Mouse (Mus musculus) neural tube, embryonic 14.5 days (tissue): ENCODE data around the gene Fam120a. TPM values are rescaled to one million over a fixed set of nuclear protein-coding genes. Genes with fewer than 3 reads are reported as not detected.

Experiments
- ATAC-seq: fragments of 200-750 bp; cut with Nextera tagmentation; 2 replicates; pipeline ENCODE4 v1.8.0; 2017; ENCODE audit warnings: low read depth, mild to moderate bottlenecking, moderate TSS enrichment, moderate library complexity
- H3K27ac ChIP-seq: fragments of 300-500 bp; sonication (generic); 2 replicates; pipeline ENCODE4 v1.5.1; 2014; ENCODE audit warnings: low read depth, mild to moderate bottlenecking, control low read depth, low read length, moderate library complexity, mixed read lengths
- H3K27me3 ChIP-seq: fragments of 300-500 bp; sonication (generic); 2 replicates; pipeline ENCODE4 v1.6.1; 2014; ENCODE audit warnings: low read length; ENCODE audit not compliant: control insufficient read depth, insufficient read depth
- H3K36me3 ChIP-seq: fragments of 300-500 bp; sonication (generic); 2 replicates; pipeline ENCODE4 v1.6.1; 2014; ENCODE audit warnings: low read length, mixed read lengths; ENCODE audit not compliant: control insufficient read depth, insufficient read depth
- H3K4me1 ChIP-seq: fragments of 300-500 bp; sonication (generic); 2 replicates; pipeline ENCODE4 v1.6.1; 2014; ENCODE audit warnings: low read length; ENCODE audit not compliant: control insufficient read depth, insufficient read depth
- H3K4me2 ChIP-seq: fragments of 300-500 bp; sonication (generic); 2 replicates; pipeline ENCODE4 v1.6.1; 2014; ENCODE audit warnings: mild to moderate bottlenecking, low read depth, low read length, control low read depth
- H3K4me3 ChIP-seq: fragments of 300-500 bp; sonication (generic); 2 replicates; pipeline ENCODE4 v1.5.1; 2014; ENCODE audit warnings: low read depth, low read length, control low read depth, mixed read lengths
- H3K9ac ChIP-seq: fragments of 300-500 bp; sonication (generic); replicated peaks from 2 replicates; pipeline ENCODE4 v1.6.1; 2014; ENCODE audit warnings: low read depth, mild to moderate bottlenecking, control low read depth, low read length, mixed read lengths
- H3K9me3 ChIP-seq: fragments of 300-500 bp; sonication (generic); 2 replicates; pipeline ENCODE4 v1.6.1; 2016; ENCODE audit warnings: low read length; ENCODE audit not compliant: control insufficient read depth
- WGBS: fragments of 180-500 bp; shearing (Covaris S2); extraction: QIAGEN DNeasy Blood & Tissue Kit; methylation state at CpG from one replicate; pipeline ENCODE4 v1.1.7; 2014; 5-methylcytosine and 5-hydroxymethylcytosine counted together
- polyA plus RNA-seq: library from polyadenylated mRNA; unstranded; fragments of >200 nt; fragmentation: Nextera tagmentation; extraction: Ambion mirVana; gene quantifications from 2 replicates; pipeline ENCODE4 v1.2.1, GENCODE M21; 2014

Gene Fam120a
- polyA plus RNA-seq, 1 experiment from 2014 or later, result 16.5 TPM

GRCm38 (mm10) chr13:48994903-48995302 is 27.1 kb upstream of the Fam120a start:
- ATAC-seq, result peak; percentile 72; the same call in 1 of the 2 replicates
- Histone ChIP-seq H3K9ac (no peak overlapping the region), H3K27me3 (no peaks in the 10 kb centered on the region), H3K27ac (no peak overlapping the region), H3K9me3 (no peaks in the 10 kb centered on the region), H3K36me3 (no peaks in the 10 kb centered on the region), H3K4me2 (no peak overlapping the region), H3K4me3 (no peak overlapping the region), H3K4me1 (no peaks in the 10 kb centered on the region)
- 22% methylated on average over 3 of the region's 3 CpGs for WGBS

- no peaks in the 10 kb centered on the region for H3K9me3 ChIP-seq
- no peak overlapping the region for H3K4me2 ChIP-seq
- H3K4me1 ChIP-seq, result no peaks in the 10 kb centered on the region
- no peak overlapping the region for H3K9ac ChIP-seq
- H3K36me3 ChIP-seq, result no peaks in the 10 kb centered on the region
- no peak for ATAC-seq
- no peak overlapping the region for H3K4me3 ChIP-seq
- no peak overlapping the region for H3K27ac ChIP-seq
- no peaks in the 10 kb centered on the region for H3K27me3 ChIP-seq
Observed at GRCm38 (mm10) chr13:48992914-48993313, 25.1 kb upstream of the Fam120a start.

DNA sequence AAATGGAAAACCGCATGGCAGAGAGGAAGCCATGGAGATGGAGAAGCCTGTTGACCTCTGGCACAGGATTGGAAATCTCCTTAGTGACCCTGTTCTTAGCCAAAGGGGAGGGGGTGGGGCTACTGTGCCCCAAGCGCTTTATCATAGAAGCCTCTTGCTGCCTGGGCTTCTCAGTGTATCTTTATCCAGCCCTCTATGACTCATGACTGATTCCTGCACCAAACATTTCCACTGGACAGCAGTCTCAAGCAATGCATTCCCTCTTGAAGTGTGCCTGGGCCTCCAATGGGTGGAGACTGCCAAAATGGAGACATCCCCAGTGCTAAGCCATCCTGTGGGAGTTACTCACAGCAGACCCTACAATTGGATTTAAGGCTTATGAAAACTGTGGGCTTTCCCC is 22.3 kb upstream of the Fam120a start:
- H3K4me3 ChIP-seq, result no peak overlapping the region
- no peaks in the 10 kb centered on the region for H3K4me1 ChIP-seq
- no peaks in the 10 kb centered on the region for H3K9me3 ChIP-seq
- H3K36me3 ChIP-seq, result no peaks in the 10 kb centered on the region
- H3K4me2 ChIP-seq, result no peak overlapping the region
- ATAC-seq, result no peak
- no peak overlapping the region for H3K27ac ChIP-seq
- WGBS, result 93% methylated on average over 2 of the region's 2 CpGs
- no peaks in the 10 kb centered on the region for H3K27me3 ChIP-seq
- no peak overlapping the region for H3K9ac ChIP-seq

DNA sequence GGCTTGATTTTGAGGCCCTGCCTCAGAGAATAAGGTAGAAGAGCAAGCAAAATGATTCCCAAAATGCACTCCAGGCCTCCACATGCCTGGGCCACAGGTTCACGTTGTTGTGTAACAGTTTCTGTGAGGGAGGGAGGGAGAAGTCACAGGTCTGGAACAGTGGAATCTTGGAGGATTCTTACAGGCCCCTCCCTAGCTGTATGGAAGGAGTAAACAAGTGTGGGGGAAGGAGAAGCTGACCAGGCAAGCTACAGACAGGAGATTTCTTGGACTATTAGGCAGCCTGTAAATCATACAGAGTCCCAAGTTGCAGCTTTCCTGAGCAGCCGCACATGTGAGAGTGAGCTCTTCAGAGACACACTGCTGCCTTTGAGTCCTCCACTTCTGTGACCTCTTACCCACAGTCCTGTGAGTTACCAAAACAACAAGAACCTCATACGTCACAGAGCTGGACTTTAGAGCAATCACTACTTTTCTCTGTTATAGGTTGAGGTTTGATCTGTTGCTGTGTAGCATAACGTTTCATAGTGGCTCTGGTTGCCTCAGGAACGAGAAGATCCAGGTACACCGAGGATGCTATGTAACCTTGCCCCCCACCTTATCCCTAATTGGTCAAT is 14.8 kb upstream of the Fam120a start:
- no peak overlapping the region for H3K9ac ChIP-seq
- H3K27ac ChIP-seq, result no peak overlapping the region
- no peaks in the 10 kb centered on the region for H3K9me3 ChIP-seq
- no peaks in the 10 kb centered on the region for H3K4me1 ChIP-seq
- no peak overlapping the region for H3K4me2 ChIP-seq
- no peaks in the 10 kb centered on the region for H3K36me3 ChIP-seq
- no peaks in the 10 kb centered on the region for H3K27me3 ChIP-seq
- 87% methylated on average over 6 of the region's 6 CpGs for WGBS
- H3K4me3 ChIP-seq, result no peak overlapping the region
- ATAC-seq, result no peak

DNA sequence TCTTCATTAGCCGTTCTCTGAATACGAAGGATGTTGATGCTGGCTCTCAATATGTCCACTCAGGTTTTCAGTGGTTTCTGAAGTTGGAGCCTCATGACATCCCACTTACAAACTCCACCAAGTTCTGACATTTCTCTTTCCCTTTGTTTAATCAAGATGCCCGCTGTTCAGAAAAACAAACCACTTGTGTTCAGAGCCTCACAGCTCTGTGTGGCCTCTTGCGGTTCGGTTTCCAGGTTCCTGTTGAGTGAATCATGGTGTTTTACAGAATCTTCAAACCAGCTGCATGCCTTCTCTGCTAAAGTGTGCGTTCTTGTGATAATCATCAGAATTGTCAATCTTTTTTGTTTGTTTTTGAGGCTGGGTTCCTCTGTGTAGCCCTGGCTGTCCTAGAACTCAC is 11.3 kb upstream of the Fam120a start:
- H3K4me1 ChIP-seq, result no peaks in the 10 kb centered on the region
- no peak overlapping the region for H3K4me3 ChIP-seq
- no peaks in the 10 kb centered on the region for H3K9me3 ChIP-seq
- H3K36me3 ChIP-seq, result no peaks in the 10 kb centered on the region
- WGBS, result 63% methylated on average over 6 of the region's 6 CpGs
- H3K9ac ChIP-seq, result no peak overlapping the region
- ATAC-seq, result no peak
- no peak overlapping the region for H3K4me2 ChIP-seq
- no peaks in the 10 kb centered on the region for H3K27me3 ChIP-seq
- no peak overlapping the region for H3K27ac ChIP-seq

GRCm38 (mm10) chr13:48977858-48978257 is 10.0 kb upstream of the Fam120a start:
- Histone ChIP-seq H3K4me3 (no peak overlapping the region), H3K27ac (no peak overlapping the region), H3K9me3 (no peaks in the 10 kb centered on the region), H3K27me3 (no peaks in the 10 kb centered on the region), H3K9ac (no peak overlapping the region), H3K36me3 (no peaks in the 10 kb centered on the region), H3K4me2 (no peak overlapping the region), H3K4me1 (no peaks in the 10 kb centered on the region)
- 81% methylated on average over 3 of the region's 3 CpGs for WGBS
- no peak for ATAC-seq

- 96% methylated on average over 2 of the region's 2 CpGs for WGBS
- no peak overlapping the region for H3K27ac ChIP-seq
- no peak overlapping the region for H3K4me3 ChIP-seq
Observed at GRCm38 (mm10) chr13:48974699-48975098, 6.9 kb upstream of the Fam120a start.

DNA sequence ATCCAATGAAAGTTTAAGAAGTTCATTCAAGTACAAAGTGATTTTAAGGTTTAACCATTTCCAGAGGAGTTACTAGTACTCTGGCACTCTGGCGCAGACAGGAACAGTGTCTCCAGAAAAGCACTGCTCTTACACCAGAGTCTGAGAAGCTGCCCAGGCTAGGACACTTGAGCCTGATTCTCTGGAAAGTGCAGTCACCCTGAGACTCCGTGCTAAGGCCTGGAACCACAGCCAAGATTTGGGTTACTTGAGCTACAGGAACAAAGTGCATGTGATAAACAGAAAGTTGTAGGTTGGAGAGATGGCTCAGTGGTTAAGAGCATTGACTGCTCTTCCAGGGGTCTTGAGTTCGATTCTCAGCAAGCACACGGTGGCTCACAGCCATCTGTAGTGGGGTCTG is 6.4 kb upstream of the Fam120a start:
- no peak for ATAC-seq

More at GRCm38 (mm10) chr13:48974699-48975098, 6.9 kb upstream of the Fam120a start:
- H3K4me2 ChIP-seq, result no peak overlapping the region
- H3K9ac ChIP-seq, result no peak overlapping the region
- H3K36me3 ChIP-seq, result no peaks in the 10 kb centered on the region
- no peaks in the 10 kb centered on the region for H3K27me3 ChIP-seq
- no peaks in the 10 kb centered on the region for H3K4me1 ChIP-seq
- no peak for ATAC-seq
- no peaks in the 10 kb centered on the region for H3K9me3 ChIP-seq

DNA sequence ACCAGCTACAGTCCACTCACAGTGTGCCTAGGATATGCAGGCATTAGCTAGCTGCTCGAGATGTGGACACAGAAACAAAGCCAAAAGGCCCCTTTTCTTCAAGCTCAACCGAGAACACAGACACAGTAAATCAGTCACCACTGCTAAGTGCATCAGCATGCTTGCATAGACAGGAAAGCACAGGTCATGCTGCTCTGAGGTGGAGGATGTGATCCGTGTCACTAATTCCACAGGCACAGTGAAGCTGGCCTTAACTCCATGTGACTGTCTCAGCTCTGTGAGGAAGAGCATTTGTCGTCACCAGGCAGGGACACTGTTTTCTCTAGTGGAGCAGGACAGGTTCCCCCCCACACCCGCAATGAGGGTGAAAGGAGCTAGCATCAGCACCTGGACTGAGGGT is 5.4 kb upstream of the Fam120a start:
- Histone ChIP-seq H3K4me2 (no peak overlapping the region), H3K36me3 (no peaks in the 10 kb centered on the region), H3K4me3 (no peak overlapping the region), H3K9me3 (no peaks in the 10 kb centered on the region), H3K27me3 (no peaks in the 10 kb centered on the region), H3K27ac (no peak overlapping the region), H3K4me1 (no peaks in the 10 kb centered on the region), H3K9ac (no peak overlapping the region)
- WGBS, result 33% methylated on average over 5 of the region's 5 CpGs
- ATAC-seq, result no peak

More for the DNA sequence above, 6.4 kb upstream of the Fam120a start:
- Histone ChIP-seq H3K4me2 (no peak overlapping the region), H3K4me1 (no peaks in the 10 kb centered on the region), H3K27ac (no peak overlapping the region), H3K9ac (no peak overlapping the region), H3K36me3 (no peaks in the 10 kb centered on the region), H3K4me3 (no peak overlapping the region), H3K9me3 (no peaks in the 10 kb centered on the region), H3K27me3 (no peaks in the 10 kb centered on the region)
- 89% methylated on average over 4 of the region's 4 CpGs for WGBS
